ENCODE assay signal across 26 mouse cellular contexts in the genomic region with DNA sequence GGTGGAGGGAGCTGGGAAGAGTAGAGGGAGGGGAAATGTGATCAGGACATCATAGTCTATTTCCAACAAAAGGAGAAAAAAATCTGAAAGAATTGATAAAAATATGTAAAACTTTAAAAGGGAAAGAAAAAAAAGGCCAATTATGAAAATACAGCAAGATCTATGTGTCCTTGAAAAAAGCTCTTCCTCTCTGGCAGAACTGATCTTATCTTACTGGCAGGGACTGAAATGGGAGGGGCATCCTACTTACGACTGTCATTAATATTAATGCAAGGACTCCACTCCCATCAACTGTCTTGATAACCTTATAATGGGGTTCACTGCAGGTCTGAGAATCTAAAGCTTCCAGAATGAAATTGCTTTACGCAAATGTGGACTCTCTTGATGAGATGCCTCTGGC. TPM values are rescaled to one million over a fixed set of nuclear protein-coding genes. Genes with fewer than 3 reads are reported as not detected.
DNase-seq lines count a peak whose midpoint lies in the region; ATAC-seq and TF ChIP-seq lines count a peak whose summit lies in the region.
"Had no signal": no experiment of that assay in that cellular context is flagged by ENCODE, and none has a peak within 500 bp of the region (broad histone marks: within the 10 kb centered on the region; RNA-seq: fewer than 3 reads in every experiment).

No protein-coding gene starts in this region.

- WGBS in hindbrain, embryonic 15.5 days: 45% methylated on average over 2 of the region's 2 CpGs
- 75% methylated on average over 2 of the region's 2 CpGs for WGBS in hindbrain, embryonic 11.5 days
- whole genome bisulfite sequencing in midbrain, postnatal 0 days: 54% methylated on average over 2 of the region's 2 CpGs
- WGBS in midbrain, embryonic 10.5 days: 84% methylated on average over 2 of the region's 2 CpGs

- H3K9ac ChIP-seq in hindbrain, embryonic 15.5 days: no peak overlapping the region
- H3K9ac ChIP-seq in hindbrain, embryonic 11.5 days (ENCODE audit: low read depth, low read length): no peak overlapping the region
- H3K9ac ChIP-seq in midbrain, postnatal 0 days (replicated peaks; ENCODE audit: low read length, poor library complexity, severe bottlenecking): no peak overlapping the region
- H3K9ac ChIP-seq: embryonic facial prominence, embryonic 12.5 days; embryonic facial prominence, embryonic 15.5 days; forebrain, postnatal 0 days; heart, embryonic 13.5 days; hindbrain, embryonic 12.5 days had no signal

- no peak overlapping the region for H3K27ac ChIP-seq in hindbrain, embryonic 15.5 days (replicated peaks)
- no peak overlapping the region for H3K27ac ChIP-seq in hindbrain, embryonic 11.5 days (ENCODE audit: low read depth, low read length)
- H3K27ac ChIP-seq in midbrain, postnatal 0 days (ENCODE audit: low read depth, low read length): no peak overlapping the region
- no peak overlapping the region for H3K27ac ChIP-seq in midbrain, embryonic 10.5 days (replicated peaks)
- H3K27ac ChIP-seq: embryonic facial prominence, embryonic 12.5 days; embryonic facial prominence, embryonic 15.5 days; gastrocnemius, adult 2 months; heart, embryonic 10.5 days; heart, embryonic 13.5 days; hindbrain, embryonic 12.5 days had no signal

- ATAC-seq in hindbrain, embryonic 15.5 days (ENCODE audit: low FRiP score, low read depth): 0 out of 2 replicates have a peak, but pooled peaks have one; percentile 38
- no peak for ATAC-seq in hindbrain, embryonic 11.5 days (ENCODE audit: low FRiP score)
- ATAC-seq in midbrain, postnatal 0 days (ENCODE audit: low FRiP score): no peak
- ATAC-seq: activated CD4-positive, CD25-positive, alpha-beta regulatory T cell, adult 4 months; CD4-positive, CD25-positive, alpha-beta regulatory T cell, adult 4 months; forebrain, embryonic 14.5 days; forebrain, postnatal 0 days; intestine, postnatal 0 days had no signal

- no peaks in the 10 kb centered on the region for H3K9me3 ChIP-seq in hindbrain, embryonic 15.5 days
- no peaks in the 10 kb centered on the region for H3K9me3 ChIP-seq in hindbrain, embryonic 11.5 days (ENCODE audit: control insufficient read depth, low read length)
- H3K9me3 ChIP-seq in midbrain, postnatal 0 days (ENCODE audit: low read length): no peaks in the 10 kb centered on the region
- no peaks in the 10 kb centered on the region for H3K9me3 ChIP-seq in midbrain, embryonic 10.5 days (replicated peaks)
- H3K9me3 ChIP-seq: embryonic facial prominence, embryonic 12.5 days; embryonic facial prominence, embryonic 15.5 days; heart, embryonic 10.5 days; heart, embryonic 13.5 days; hindbrain, embryonic 12.5 days had no signal

- no peak for TF ChIP-seq CTCF in midbrain, postnatal 0 days (IDR thresholded peaks at IDR 0.05)

- no peak overlapping the region for H3K4me2 ChIP-seq in hindbrain, embryonic 15.5 days
- H3K4me2 ChIP-seq in hindbrain, embryonic 11.5 days (replicated peaks; ENCODE audit: low read depth, low read length): no peak overlapping the region
- no peak overlapping the region for H3K4me2 ChIP-seq in midbrain, postnatal 0 days (ENCODE audit: low read depth, low read length, poor library complexity, severe bottlenecking)
- H3K4me2 ChIP-seq: embryonic facial prominence, embryonic 12.5 days; embryonic facial prominence, embryonic 15.5 days; heart, embryonic 13.5 days; hindbrain, embryonic 12.5 days had no signal

- H3K4me3 ChIP-seq in hindbrain, embryonic 15.5 days: no peak overlapping the region
- H3K4me3 ChIP-seq in hindbrain, embryonic 11.5 days (ENCODE audit: low read depth, low read length): no peak overlapping the region
- no peak overlapping the region for H3K4me3 ChIP-seq in midbrain, postnatal 0 days (ENCODE audit: low read depth, low read length)
- no peak overlapping the region for H3K4me3 ChIP-seq in midbrain, embryonic 10.5 days
- H3K4me3 ChIP-seq: embryonic facial prominence, embryonic 12.5 days; embryonic facial prominence, embryonic 15.5 days; gastrocnemius, adult 2 months; heart, embryonic 10.5 days; heart, embryonic 13.5 days; hindbrain, embryonic 12.5 days had no signal

- no peaks in the 10 kb centered on the region for H3K27me3 ChIP-seq in hindbrain, embryonic 15.5 days
- no peaks in the 10 kb centered on the region for H3K27me3 ChIP-seq in hindbrain, embryonic 11.5 days (ENCODE audit: control insufficient read depth, insufficient read depth, low read length)
- no peaks in the 10 kb centered on the region for H3K27me3 ChIP-seq in midbrain, postnatal 0 days (ENCODE audit: insufficient read depth, low read length)
- no peaks in the 10 kb centered on the region for H3K27me3 ChIP-seq in midbrain, embryonic 10.5 days (ENCODE audit: low read depth, poor library complexity, severe bottlenecking)
- H3K27me3 ChIP-seq: embryonic facial prominence, embryonic 12.5 days; embryonic facial prominence, embryonic 15.5 days; heart, embryonic 13.5 days; hindbrain, embryonic 12.5 days had no signal

- H3K4me1 ChIP-seq in hindbrain, embryonic 15.5 days (replicated peaks): no peaks in the 10 kb centered on the region
- no peaks in the 10 kb centered on the region for H3K4me1 ChIP-seq in hindbrain, embryonic 11.5 days (replicated peaks; ENCODE audit: control insufficient read depth, insufficient read depth, low read length)
- H3K4me1 ChIP-seq in midbrain, postnatal 0 days (ENCODE audit: insufficient read depth, low read length): no peaks in the 10 kb centered on the region
- H3K4me1 ChIP-seq in midbrain, embryonic 10.5 days: no peaks in the 10 kb centered on the region
- H3K4me1 ChIP-seq: embryonic facial prominence, embryonic 12.5 days; embryonic facial prominence, embryonic 15.5 days; heart, embryonic 10.5 days; heart, embryonic 13.5 days; hindbrain, embryonic 12.5 days had no signal

- peak; percentile 7 for DNase-seq in adrenal gland, postnatal 10 days
- no peak for DNase-seq in adrenal gland, adult 8-10 months
- no peak for DNase-seq in hindbrain, embryonic 11.5 days (ENCODE audit: low spot score)
- peak; percentile 22 for DNase-seq in midbrain, postnatal 0 days (ENCODE audit: low spot score)
- no peak for DNase-seq in midbrain, embryonic 10.5 days (ENCODE audit: low spot score)
- DNase-seq in layer of hippocampus, postnatal 14 days (ENCODE audit: low spot score in 2 of 2): no peak
- DNase-seq: cerebellum, adult 11 months; cerebellum, adult 2 months; cerebellum, adult 9-11 months; cerebellum, postnatal 25 days; forebrain, postnatal 0 days; gastrocnemius, adult 2 months; gastrocnemius, postnatal 14 days; heart, adult 18-20 months; heart, postnatal 14 days; heart, postnatal 4 days had no signal

- H3K36me3 ChIP-seq in hindbrain, embryonic 15.5 days: no peaks in the 10 kb centered on the region
- no peaks in the 10 kb centered on the region for H3K36me3 ChIP-seq in hindbrain, embryonic 11.5 days (ENCODE audit: control insufficient read depth, insufficient read depth, low read length)
- H3K36me3 ChIP-seq in midbrain, postnatal 0 days (ENCODE audit: insufficient read depth, low read length): no peaks in the 10 kb centered on the region
- H3K36me3 ChIP-seq in midbrain, embryonic 10.5 days: no peaks in the 10 kb centered on the region
- H3K36me3 ChIP-seq: embryonic facial prominence, embryonic 12.5 days; embryonic facial prominence, embryonic 15.5 days; heart, embryonic 10.5 days; heart, embryonic 13.5 days; hindbrain, embryonic 12.5 days had no signal

RNA-seq across cellular contexts. Expression of a gene that starts 53.7 kb away (rescaled TPM):
- 10 to 100 TPM; 14.5 to 26.2 TPM for total RNA-seq in adrenal gland, postnatal 10 days (2021)
- 10 to 100 TPM; 13.6 to 28.1 (median 19.6) TPM for total RNA-seq in adrenal gland, adult 8-10 months (2022)
- 66.1 and 68.2 TPM in 2 replicates for polyA plus RNA-seq in hindbrain, embryonic 15.5 days (2015; fragmentation: Nextera tagmentation; extraction: Ambion mirVana)
- polyA plus RNA-seq in hindbrain, embryonic 11.5 days (2014; fragmentation: Nextera tagmentation; extraction: Ambion mirVana): 27.0 and 40.1 TPM in 2 replicates
- total RNA-seq in midbrain, postnatal 0 days (2014; rRNA removed): 118 and 143 TPM in 2 replicates
- 51.1 and 58.2 TPM in 2 replicates for polyA plus RNA-seq in midbrain, postnatal 0 days (2015; fragmentation: Nextera tagmentation; extraction: Ambion mirVana)
- polyA plus RNA-seq in midbrain, embryonic 10.5 days (2016; fragmentation: Nextera tagmentation; extraction: Ambion mirVana): 6.6 and 11.4 TPM in 2 replicates
- total RNA-seq in layer of hippocampus, postnatal 14 days (2021): 100 to 1,000 TPM; 194 to 236 TPM

Comparison
In these comparisons a context has a peak if more than half of its experiments do, and no peak if none do; other contexts are left out.
1. DNase-seq: peak in adrenal gland, postnatal 10 days (single experiment) and midbrain, postnatal 0 days (single experiment); none in adrenal gland, adult 8-10 months (single experiment), hindbrain, embryonic 11.5 days (single experiment), midbrain, embryonic 10.5 days (single experiment) and layer of hippocampus, postnatal 14 days (0 of 2).